Mouse (Mus musculus) large intestine, adult 2 months (tissue): ENCODE results near the gene Mcu. TPM values are rescaled to one million over a fixed set of nuclear protein-coding genes. Genes with fewer than 3 reads are reported as not detected.

ENCODE experiments used
- DNase-seq: peaks from one replicate; pipeline ENCODE4 v3.0.0-alpha.2; 2012; ENCODE audit warnings: low read depth, low spot score
- WGBS: fragments of 180-500 bp; shearing (Covaris S2); methylation state at CpG from one replicate; pipeline ENCODE4 v1.1.7; 2018; 5-methylcytosine and 5-hydroxymethylcytosine counted together
- polyA plus RNA-seq: library from polyadenylated mRNA; depleted of rRNA; stranded (reverse); fragments of >200 nt; gene quantifications from 2 replicates; pipeline ENCODE4 v1.2.3, GENCODE M21; 2012; rRNA removed

Gene Mcu
- polyA plus RNA-seq, 1 experiment, result 61.8 TPM

DNA sequence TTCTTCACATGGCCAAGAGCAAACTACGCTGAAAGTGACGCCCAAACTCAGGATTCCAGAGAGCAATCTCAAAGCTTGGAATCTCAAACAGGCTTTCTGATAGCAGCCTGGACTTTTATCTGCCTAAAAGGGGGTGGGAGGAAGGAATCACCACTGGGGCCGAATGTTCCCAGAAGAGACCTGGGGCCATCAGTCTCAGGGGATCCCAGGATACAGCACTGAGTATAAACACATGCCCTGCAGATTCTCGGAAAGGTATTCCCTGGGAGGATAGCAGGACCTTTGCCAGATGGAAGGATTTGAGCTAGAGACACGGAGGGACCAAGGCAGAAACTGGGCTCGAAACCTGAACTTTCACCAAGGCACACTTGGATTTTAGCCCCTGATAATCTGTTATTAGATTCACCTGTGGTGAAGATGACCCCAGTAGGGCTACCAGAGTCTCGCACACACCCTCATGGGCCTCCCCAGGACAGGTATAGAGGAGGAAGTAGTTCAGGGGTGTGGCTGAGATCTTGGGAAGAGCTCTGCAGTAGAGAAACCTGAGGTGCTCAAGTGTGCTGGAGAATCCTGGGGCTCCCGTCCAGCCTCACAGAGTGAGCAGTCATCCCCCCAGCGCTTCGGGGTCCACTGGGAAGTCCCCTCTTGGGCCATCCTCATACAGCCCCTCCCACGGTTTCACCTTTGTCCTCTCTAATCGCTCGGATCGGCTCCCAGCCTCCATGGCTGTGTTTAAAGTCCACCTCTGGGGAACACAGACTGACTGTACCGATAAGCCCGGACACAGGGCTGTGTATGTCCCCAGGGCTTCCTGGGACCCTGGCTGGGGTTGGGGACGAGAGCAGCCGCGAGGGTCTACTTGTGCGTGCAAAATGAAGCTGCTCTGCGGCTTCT lies 213.3 kb downstream of the Mcu start, which contains the start of gene Pla2g12b:
Gene Pla2g12b (plus strand): TSS at position 762 of the 894 bp plus-strand sequence.
- WGBS, result 31% methylated on average over 21 of the region's 21 CpGs
- peak; percentile 33 for DNase-seq

Other genes with a start within 250 kb of the Mcu start
- 12.0 and 13.7 TPM in 2 replicates for gene Gm10273, start 221.1 kb downstream of the Mcu start, polyA plus RNA-seq
- gene Pla2g12b, start 213.0 kb downstream of the Mcu start, polyA plus RNA-seq, result 46.2 and 97.8 TPM in 2 replicates
- gene Oit3, start 174.9 kb downstream of the Mcu start, polyA plus RNA-seq, result 0.29 and 0.30 TPM in 2 replicates
- gene Gm10322, start 629 bp downstream of the Mcu start, polyA plus RNA-seq, result not detected in 2 replicates
- gene Micu1, start 85.8 kb upstream of the Mcu start, polyA plus RNA-seq, result 128 and 166 TPM in 2 replicates